In genomic region chrX:152618464-152618863, GRCm38 (mm10) we compare ENCODE assay signal across 9 mouse cellular contexts. TPM values are rescaled to one million over a fixed set of nuclear protein-coding genes. Genes with fewer than 3 reads are reported as not detected.
DNase-seq lines count a peak whose midpoint lies in the region; ATAC-seq lines count a peak whose summit lies in the region.
"Had no signal": no experiment of that assay in that cellular context is flagged by ENCODE, and none has a peak within 500 bp of the region (broad histone marks: within the 10 kb centered on the region; RNA-seq: fewer than 3 reads in every experiment).

No protein-coding gene starts in this region.

- DNase-seq in gastrocnemius, postnatal 10 days, result peak; percentile 9
- no peak for DNase-seq in gastrocnemius, postnatal 25 days
- peak; percentile 28 for DNase-seq in urinary bladder, postnatal 14 days (ENCODE audit: low spot score)
- no peak for DNase-seq in urinary bladder, adult 2 months (ENCODE audit: low spot score)
- peak; percentile 28 for DNase-seq in lung, postnatal 14 days
- DNase-seq in telencephalon, adult 2 months (ENCODE audit: low read depth, low spot score), result peak; percentile 31
- no peak for DNase-seq in cerebellum, adult 9-11 months

- ATAC-seq in granulocyte monocyte progenitor cell, adult 5-6 weeks (replicated peaks; ENCODE audit: poor library complexity, severe bottlenecking), result peak; percentile 53

RNA-seq across cellular contexts. Expression of gene Cldn34a, which starts 55.3 kb away (rescaled TPM):
- not detected for total RNA-seq in gastrocnemius, postnatal 10 days (2021)
- not detected for total RNA-seq in gastrocnemius, postnatal 25 days (2021)
- not detected in 2 replicates for polyA plus RNA-seq in urinary bladder, adult 2 months (2012; rRNA removed)
- total RNA-seq in granulocyte monocyte progenitor cell, adult 5-6 weeks (2014; fragmentation: Nextera tagmentation), result not detected in 2 replicates
- not detected in 2 replicates for total RNA-seq in granulocyte monocyte progenitor cell, adult 5-6 weeks (2017)
- polyA plus RNA-seq: heart, embryonic 16.5 days had no signal

Comparison
In these comparisons a context has a peak if more than half of its experiments do, and no peak if none do; other contexts are left out.
1. DNase-seq: peak in gastrocnemius, postnatal 10 days (single experiment), urinary bladder, postnatal 14 days (single experiment), lung, postnatal 14 days (single experiment) and telencephalon, adult 2 months (single experiment); none in gastrocnemius, postnatal 25 days (single experiment), urinary bladder, adult 2 months (single experiment) and cerebellum, adult 9-11 months (single experiment).